Mouse (Mus musculus): ENCODE measurements at regions not wholly inside any gene's neighbourhood (a gene's known extent, or its start where the extent isn't known, plus 50 kb on each side); places are given as distances from the start of the nearest gene placed in this dataset.

DNA sequence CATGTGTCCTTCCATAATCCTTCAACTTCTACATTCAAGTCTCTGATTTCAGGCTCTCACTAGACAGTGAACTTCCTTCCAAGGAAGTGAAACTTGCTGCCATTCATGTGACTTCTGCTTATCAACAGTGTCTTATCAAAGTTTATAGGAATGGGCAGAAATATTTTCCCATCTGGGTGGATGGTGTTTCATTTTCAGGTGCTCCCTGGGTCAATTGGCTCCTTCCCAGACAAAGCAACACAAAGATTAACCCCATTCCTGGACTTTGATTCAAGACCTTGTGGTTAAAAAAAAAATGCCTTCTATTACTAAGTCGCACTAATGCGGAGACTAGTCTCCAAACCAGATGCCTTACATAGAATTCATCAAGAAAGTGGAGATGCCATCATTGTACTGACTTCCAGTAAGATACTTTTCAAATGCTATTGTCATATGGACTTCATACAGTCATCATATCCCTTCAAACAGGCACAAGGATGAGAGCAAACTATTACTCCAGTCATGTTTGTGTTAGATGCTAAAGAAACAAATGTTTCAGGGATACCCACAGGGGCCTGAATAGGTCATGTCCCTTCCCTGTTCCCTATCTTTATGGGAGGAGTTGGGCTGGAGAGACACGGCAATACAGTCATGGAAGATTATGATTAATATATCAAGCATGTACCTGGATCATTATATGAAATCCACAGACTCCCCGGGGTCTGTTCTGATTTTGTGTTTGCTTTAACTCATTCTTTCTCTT lies 58.3 kb upstream of the Apob start:
- TF ChIP-seq CTCF (IDR thresholded peaks at IDR 0.05; ENCODE audit: low read depth, low read length), result no peak
- TF ChIP-seq POLR2A (IDR thresholded peaks at IDR 0.05; ENCODE audit: extremely low read depth, insufficient read depth, low read length), result no peak

Measured in liver, adult 2 months (tissue).